Mouse (Mus musculus) intestine, embryonic 16.5 days (tissue): ENCODE measurements around the gene Wsb1. TPM values are rescaled to one million over a fixed set of nuclear protein-coding genes. Genes with fewer than 3 reads are reported as not detected.
"Not testable (repeated sequence)": the region's sequence is repeated elsewhere in the genome, so short reads cannot be mapped to it uniquely, and the experiment has no call there.

ENCODE experiments used
- ATAC-seq: fragments of 200-750 bp; cut with Nextera tagmentation; 2 replicates; pipeline ENCODE4 v1.8.0; 2017; ENCODE audit warnings: moderate TSS enrichment, moderate library complexity
- H3K27ac ChIP-seq: fragments of 300-500 bp; sonication (generic); 2 replicates; pipeline ENCODE4 v1.5.1; 2014; ENCODE audit warnings: mild to moderate bottlenecking, low read length
- H3K27me3 ChIP-seq: fragments of 300-500 bp; sonication (generic); replicated peaks from 2 replicates; pipeline ENCODE4 v1.6.1; 2014; ENCODE audit warnings: low read length, control low read depth, mixed read lengths; ENCODE audit not compliant: control insufficient read depth, insufficient read depth
- H3K36me3 ChIP-seq: fragments of 300-500 bp; sonication (generic); 2 replicates; pipeline ENCODE4 v1.6.1; 2014; ENCODE audit warnings: low read length, control low read depth; ENCODE audit not compliant: control insufficient read depth, insufficient read depth
- H3K4me1 ChIP-seq: fragments of 300-500 bp; sonication (generic); 2 replicates; pipeline ENCODE4 v1.6.1; 2014; ENCODE audit warnings: low read length, control low read depth, mixed read lengths; ENCODE audit not compliant: control insufficient read depth, insufficient read depth
- H3K4me2 ChIP-seq: fragments of 300-500 bp; sonication (generic); 2 replicates; pipeline ENCODE4 v1.6.1; 2014; ENCODE audit warnings: low read depth, low read length, control low read depth
- H3K4me3 ChIP-seq: fragments of 300-500 bp; sonication (generic); 2 replicates; pipeline ENCODE4 v1.5.1; 2014; ENCODE audit warnings: mild to moderate bottlenecking, low read length
- H3K9ac ChIP-seq: fragments of 300-500 bp; sonication (generic); 2 replicates; pipeline ENCODE4 v1.6.1; 2014; ENCODE audit warnings: low read depth, low read length
- H3K9me3 ChIP-seq: fragments of 300-500 bp; sonication (generic); 2 replicates; pipeline ENCODE4 v1.6.1; 2016; ENCODE audit warnings: low read length, control low read depth; ENCODE audit not compliant: control insufficient read depth
- WGBS: fragments of 180-500 bp; shearing (Covaris S2); extraction: QIAGEN DNeasy Blood & Tissue Kit; methylation state at CpG from one replicate; pipeline ENCODE4 v1.1.7; 2014; 5-methylcytosine and 5-hydroxymethylcytosine counted together
- polyA plus RNA-seq: library from polyadenylated mRNA; unstranded; fragments of >200 nt; fragmentation: Nextera tagmentation; extraction: Ambion mirVana; gene quantifications from 2 replicates; pipeline ENCODE4 v1.2.1, GENCODE M21; 2015

Gene Wsb1
- polyA plus RNA-seq, 1 experiment from 2014 or later, result 158 TPM

DNA sequence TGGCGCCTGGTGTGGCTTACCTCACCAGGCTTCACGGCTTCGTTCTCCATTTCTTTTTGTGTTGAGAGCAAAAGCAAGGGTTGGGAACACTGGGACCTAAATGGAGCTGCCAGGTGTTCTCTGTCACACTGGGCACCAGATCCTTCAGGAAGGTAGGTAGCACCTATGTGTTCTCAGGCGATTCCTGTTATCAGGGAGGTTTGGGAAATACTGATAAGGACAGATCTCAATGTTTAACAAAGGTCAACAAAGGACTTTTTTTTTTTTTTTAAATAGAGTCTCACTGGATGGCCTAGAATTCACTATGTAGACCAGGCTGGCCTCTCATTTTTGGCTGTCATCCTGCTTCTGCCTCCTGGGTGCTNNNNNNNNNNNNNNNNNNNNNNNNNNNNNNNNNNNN lies 19.3 kb upstream of the Wsb1 start:
- 55% methylated on average over 4 of the region's 4 CpGs for WGBS
- H3K9ac ChIP-seq, result no peak overlapping the region
- no peaks in the 10 kb centered on the region for H3K27me3 ChIP-seq
- no peaks in the 10 kb centered on the region for H3K9me3 ChIP-seq
- peaks cover 5% of the 10 kb centered on the region for H3K4me1 ChIP-seq
- H3K4me3 ChIP-seq, result no peak overlapping the region
- peak; percentile 76 for ATAC-seq
- 0 out of 2 replicates have a peak overlapping the region, but pooled peaks have one; percentile 9 for H3K4me2 ChIP-seq
- peak overlapping the region; percentile 51; the same call in 1 of the 2 replicates for H3K27ac ChIP-seq
- no peaks in the 10 kb centered on the region for H3K36me3 ChIP-seq

DNA sequence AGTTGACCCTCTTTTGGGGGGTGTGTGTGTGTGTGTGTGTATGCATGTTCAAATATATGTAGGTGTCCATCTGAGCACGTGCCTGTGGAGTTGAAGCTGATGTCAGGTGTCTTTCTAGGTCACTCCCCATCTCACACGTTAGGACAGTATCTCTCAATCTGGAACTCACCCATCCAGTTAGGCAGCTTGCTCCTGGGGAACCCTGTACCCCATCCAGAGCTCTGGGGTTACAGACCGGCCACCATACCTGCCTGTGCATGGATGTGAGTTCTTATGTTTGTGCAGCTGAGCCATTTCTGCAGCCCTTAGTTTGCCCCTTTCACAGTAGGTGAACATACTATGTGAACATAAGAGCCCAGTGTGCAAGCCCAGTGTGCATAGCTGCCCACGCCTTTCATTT lies 18.6 kb upstream of the Wsb1 start:
- Histone ChIP-seq H3K27ac (no peak overlapping the region), H3K36me3 (no peaks in the 10 kb centered on the region), H3K27me3 (no peaks in the 10 kb centered on the region), H3K9ac (no peak overlapping the region), H3K9me3 (no peaks in the 10 kb centered on the region), H3K4me2 (no peak overlapping the region), H3K4me3 (no peak overlapping the region), H3K4me1 (peaks cover 5% of the 10 kb centered on the region)
- WGBS, result 62% methylated on average over 4 of the region's 4 CpGs
- ATAC-seq, result peak; percentile 86

DNA sequence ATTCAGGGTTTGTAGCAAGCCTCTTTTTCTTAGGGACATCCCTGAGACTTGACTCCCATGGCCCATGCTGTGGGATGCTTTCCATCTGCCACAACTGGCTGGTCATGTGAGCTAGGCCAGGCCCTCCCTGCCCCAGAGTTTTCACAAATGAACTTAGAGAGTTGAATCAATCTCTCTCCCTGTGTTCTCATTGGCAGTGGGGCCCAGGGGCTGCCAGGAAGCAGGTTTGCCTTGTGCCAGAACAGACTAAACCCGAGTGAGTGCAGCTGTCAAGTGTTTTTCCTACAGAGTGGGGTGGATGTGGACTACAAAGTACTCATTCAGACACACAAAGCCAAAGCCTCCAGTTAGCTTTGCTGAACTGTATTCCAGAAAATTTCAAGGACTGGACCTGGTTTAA lies 12.7 kb upstream of the Wsb1 start:
- Histone ChIP-seq H3K9ac (no peak overlapping the region), H3K4me2 (no peak overlapping the region), H3K9me3 (no peaks in the 10 kb centered on the region), H3K36me3 (no peaks in the 10 kb centered on the region), H3K27me3 (no peaks in the 10 kb centered on the region), H3K4me3 (no peak overlapping the region), H3K27ac (peak overlapping the region; percentile 28), H3K4me1 (peaks cover 7% of the 10 kb centered on the region)
- 16% methylated on average over 1 of the region's 1 CpGs for WGBS
- peak; percentile 36; the same call in 1 of the 2 replicates for ATAC-seq

DNA sequence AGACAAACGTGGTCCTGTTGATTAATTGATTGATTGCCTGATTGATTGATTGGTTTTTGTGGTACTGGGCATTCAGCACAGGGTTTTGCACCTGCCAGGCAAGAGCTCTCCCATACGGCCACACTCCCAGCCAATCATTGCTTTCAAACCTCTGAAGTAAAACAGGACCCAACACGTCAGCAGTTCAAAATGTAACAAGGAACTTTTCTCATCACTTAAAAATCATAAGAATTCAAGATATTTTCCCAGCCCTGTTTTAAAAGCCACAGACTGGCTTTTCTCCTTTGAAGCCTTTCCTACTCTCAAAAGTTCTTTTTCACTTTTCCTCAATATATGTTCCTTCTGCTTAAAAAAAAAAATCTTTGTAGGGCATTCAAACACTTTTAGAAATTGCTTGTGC lies 9.9 kb upstream of the Wsb1 start:
- Histone ChIP-seq H3K4me1 (peaks cover 7% of the 10 kb centered on the region), H3K4me2 (no peak overlapping the region), H3K9me3 (no peaks in the 10 kb centered on the region), H3K27ac (no peak overlapping the region), H3K9ac (no peak overlapping the region), H3K4me3 (no peak overlapping the region), H3K36me3 (no peaks in the 10 kb centered on the region), H3K27me3 (no peaks in the 10 kb centered on the region)
- 58% methylated on average over 3 of the region's 3 CpGs for WGBS
- ATAC-seq, result no peak

DNA sequence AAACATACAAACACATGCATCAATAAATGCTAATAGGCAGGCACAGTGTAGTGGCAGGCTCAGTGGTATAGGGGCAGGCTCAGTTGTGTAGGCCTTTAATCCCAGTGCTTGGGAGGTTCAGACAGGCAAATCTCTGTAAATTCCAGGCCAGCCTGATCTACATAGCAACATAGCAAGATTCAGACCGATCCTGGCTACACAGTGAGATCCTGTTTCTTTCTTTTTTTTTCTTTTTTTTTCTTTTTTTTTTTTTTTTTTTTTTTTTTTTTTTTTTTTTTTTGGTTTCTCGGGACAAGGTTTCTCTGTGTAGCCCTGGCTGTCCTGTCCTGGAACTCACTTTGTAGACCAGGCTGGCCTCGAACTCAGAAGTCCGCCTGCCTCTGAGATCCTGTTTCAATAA lies 5.7 kb upstream of the Wsb1 start:
- not testable (repeated sequence) for H3K9me3 ChIP-seq, H3K27me3 ChIP-seq, H3K36me3 ChIP-seq, H3K27ac ChIP-seq, H3K4me1 ChIP-seq, ATAC-seq, H3K4me2 ChIP-seq, H3K4me3 ChIP-seq, H3K9ac ChIP-seq
- 87% methylated on average over 4 of the region's 4 CpGs for WGBS

DNA sequence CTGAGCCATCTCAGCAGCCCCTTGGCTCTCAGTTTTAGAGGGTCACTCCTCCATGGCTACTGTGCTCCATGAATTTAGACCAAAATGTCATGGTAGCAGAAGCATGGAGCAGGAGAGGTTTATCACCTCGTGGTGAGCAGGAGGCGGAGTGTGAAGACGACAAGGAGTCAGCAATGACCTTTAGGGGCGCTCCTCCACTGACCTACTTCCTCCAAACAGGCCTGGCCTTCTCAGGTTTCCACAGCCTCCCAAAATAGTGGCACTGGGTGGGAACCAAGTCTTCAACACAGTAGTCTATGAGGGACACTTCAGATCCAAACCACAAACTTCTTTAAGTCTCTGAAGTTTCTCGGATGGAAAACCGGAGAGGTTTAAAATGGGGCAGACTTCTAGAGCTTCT lies 4.3 kb upstream of the Wsb1 start:
- 69% methylated on average over 6 of the region's 6 CpGs for WGBS
- Histone ChIP-seq H3K9me3 (no peaks in the 10 kb centered on the region), H3K9ac (no peak overlapping the region), H3K36me3 (no peaks in the 10 kb centered on the region), H3K27me3 (no peaks in the 10 kb centered on the region), H3K27ac (no peak overlapping the region), H3K4me3 (no peak overlapping the region), H3K4me1 (peaks cover 4% of the 10 kb centered on the region; the same call in 1 of the 2 replicates), H3K4me2 (no peak overlapping the region)
- no peak for ATAC-seq

DNA sequence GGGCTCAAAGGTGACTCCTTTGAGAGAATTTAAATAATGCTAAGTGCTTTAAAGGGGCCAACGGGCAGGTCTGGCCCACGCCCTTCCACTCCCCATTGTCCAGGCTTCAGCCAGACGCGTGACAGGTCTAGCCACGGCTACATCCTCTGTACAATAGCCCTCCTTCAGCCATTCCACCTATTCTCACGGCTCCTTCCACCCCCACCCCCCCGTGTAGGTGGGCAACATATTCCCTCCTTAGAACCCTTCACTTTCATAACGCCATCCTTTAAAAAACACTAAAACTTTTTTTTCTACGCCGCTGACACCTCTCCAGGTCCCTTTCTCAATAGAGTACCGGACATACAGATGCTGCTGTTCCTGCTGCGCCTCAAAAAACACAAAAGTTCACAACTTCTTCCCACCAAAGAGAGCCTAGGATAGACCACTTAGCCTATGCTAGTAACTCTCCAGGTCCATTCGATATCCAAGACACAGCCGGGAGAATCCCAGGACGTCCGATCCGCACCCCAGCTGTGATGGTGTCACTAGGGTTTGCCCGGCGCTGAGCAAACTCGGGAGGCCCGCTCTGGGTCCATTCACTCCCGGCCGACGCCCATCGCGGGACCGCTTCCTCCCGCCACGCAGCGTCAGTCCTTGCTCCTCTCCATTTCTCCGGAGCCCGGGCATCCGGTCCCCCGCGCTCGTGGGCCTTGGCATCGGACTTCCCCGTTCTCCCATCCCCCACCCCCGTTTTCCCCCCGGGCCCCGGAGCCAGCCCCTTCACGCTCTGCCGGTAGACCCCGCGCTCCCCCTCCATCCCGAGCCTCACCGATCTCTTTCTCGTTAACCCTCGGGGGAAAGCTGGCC lies 705 bp downstream of the Wsb1 start:
- whole genome bisulfite sequencing, result 1% methylated on average over 49 of the region's 49 CpGs
- Histone ChIP-seq H3K9ac (peak overlapping the region; percentile 94), H3K4me2 (peak overlapping the region; percentile 74), H3K36me3 (peaks cover 11% of the 10 kb centered on the region), H3K4me1 (peaks cover 10% of the 10 kb centered on the region), H3K27ac (peak overlapping the region; percentile 93), H3K4me3 (peak overlapping the region; percentile 81), H3K27me3 (no peaks in the 10 kb centered on the region), H3K9me3 (no peaks in the 10 kb centered on the region)
- peak; percentile 62 for ATAC-seq

DNA sequence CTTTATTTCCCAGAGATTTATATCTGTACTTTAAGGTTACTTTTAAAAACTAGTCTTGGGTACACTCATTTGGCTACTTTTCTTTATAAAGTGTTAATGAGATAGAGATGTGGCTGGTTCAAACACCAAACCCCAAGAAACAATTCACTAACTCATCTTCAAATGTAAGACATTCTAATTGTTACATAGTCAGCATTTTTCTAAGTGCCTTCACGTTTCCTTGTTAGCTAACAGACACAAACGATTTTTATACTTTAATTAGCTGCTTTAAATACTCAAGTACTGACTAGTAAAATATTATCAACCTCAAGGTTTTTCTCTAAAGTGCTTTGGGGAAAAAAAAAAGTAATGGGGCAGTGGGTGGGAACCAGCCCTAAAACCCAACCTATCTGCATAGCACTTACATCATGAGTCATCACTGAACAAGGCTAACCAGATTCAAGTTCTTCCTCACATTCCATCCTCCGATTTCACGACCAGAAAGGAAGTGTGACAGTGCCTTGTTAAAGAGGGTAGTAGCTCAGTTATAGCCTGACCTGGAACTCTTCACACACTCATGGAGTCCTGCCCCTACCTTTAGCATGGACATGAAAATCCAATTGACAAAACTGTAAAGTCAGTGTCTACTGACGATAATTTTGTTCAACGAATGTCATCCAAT lies 1.5 kb downstream of the Wsb1 start:
- ATAC-seq, result peak; percentile 38
- no peaks in the 10 kb centered on the region for H3K9me3 ChIP-seq
- peak overlapping the region; percentile 93 for H3K27ac ChIP-seq
- H3K9ac ChIP-seq, result peak overlapping the region; percentile 94
- H3K36me3 ChIP-seq, result peaks cover 11% of the 10 kb centered on the region
- WGBS, result 9% methylated on average over 6 of the region's 6 CpGs
- H3K27me3 ChIP-seq, result no peaks in the 10 kb centered on the region
- H3K4me3 ChIP-seq, result peak overlapping the region; percentile 81
- H3K4me2 ChIP-seq, result peak overlapping the region; percentile 74
- peaks cover 10% of the 10 kb centered on the region for H3K4me1 ChIP-seq

DNA sequence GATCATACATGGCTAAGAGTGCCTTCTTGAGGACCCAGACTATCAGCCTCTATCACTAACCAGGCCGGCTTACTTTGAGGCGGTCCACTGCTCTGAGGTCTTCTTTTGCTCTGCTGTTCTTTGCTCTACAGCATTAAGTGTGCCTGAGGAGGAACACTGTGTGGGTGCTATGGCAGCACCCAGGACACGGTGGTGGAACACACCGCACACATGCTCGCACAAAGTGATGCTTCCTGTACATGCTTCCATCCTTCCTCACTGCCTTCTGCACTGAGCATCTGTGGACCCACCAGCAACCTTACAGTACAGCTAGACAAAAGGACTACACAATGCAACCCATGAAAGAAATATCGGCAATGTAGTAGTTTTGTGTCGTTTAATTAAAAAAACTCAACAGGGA lies 15.4 kb downstream of the Wsb1 start:
- H3K9ac ChIP-seq, result no peak overlapping the region
- 95% methylated on average over 7 of the region's 7 CpGs for WGBS
- no peak overlapping the region for H3K4me2 ChIP-seq
- H3K36me3 ChIP-seq, result peaks cover 30% of the 10 kb centered on the region
- no peak overlapping the region for H3K27ac ChIP-seq
- no peak for ATAC-seq
- no peak overlapping the region for H3K4me3 ChIP-seq
- H3K27me3 ChIP-seq, result no peaks in the 10 kb centered on the region
- no peaks in the 10 kb centered on the region for H3K9me3 ChIP-seq
- H3K4me1 ChIP-seq, result no peaks in the 10 kb centered on the region
